Mouse (Mus musculus) MEL (cell line): ENCODE measurements at regions not wholly inside any gene's neighbourhood (a gene's known extent, or its start where the extent isn't known, plus 50 kb on each side); places are given as distances from the start of the nearest gene placed in this dataset.

Experiments
- DNase-seq: peaks from one replicate; pipeline ENCODE4 v3.0.0; 2011; ENCODE audit warnings: low read depth, low spot score
- H3K27ac ChIP-seq: 2 replicates; pipeline ENCODE4 v1.5.1; 2012; ENCODE audit warnings: low read depth, mild to moderate bottlenecking, control low read depth, low read length, moderate library complexity; ENCODE audit not compliant: control insufficient read depth
- H3K27me3 ChIP-seq, 2 experiments: fragments of 150-350 bp in 1 of 2; sonication (generic) in 1 of 2; 2 replicates each; pipeline ENCODE4 v1.6.1; 2012; ENCODE audit warnings: low read length in 2 of 2, mild to moderate bottlenecking in 2 of 2, improper control_type of control experiment in 1 of 2, moderate library complexity in 1 of 2; ENCODE audit not compliant: insufficient read depth in 2 of 2, control insufficient read depth in 1 of 2
- H3K36me3 ChIP-seq, 2 experiments: 2 replicates each; pipeline ENCODE4 v1.6.1; 2012 to 2014; ENCODE audit warnings: low read length in 2 of 2, improper control_type of control experiment in 1 of 2, inconsistent platforms in 1 of 2, mild to moderate bottlenecking in 1 of 2; ENCODE audit not compliant: insufficient read depth in 2 of 2, control insufficient read depth in 1 of 2
- H3K4me1 ChIP-seq, 2 experiments: fragments of 150-350 bp in 1 of 2; sonication (generic) in 1 of 2; 2 replicates each; pipeline ENCODE4 v1.6.1; 2012; ENCODE audit warnings: low read length in 2 of 2, improper control_type of control experiment in 1 of 2, mild to moderate bottlenecking in 1 of 2; ENCODE audit not compliant: insufficient read depth in 2 of 2, control insufficient read depth in 1 of 2
- H3K4me3 ChIP-seq, 2 experiments: fragments of 150-350 bp in 1 of 2; sonication (generic) in 1 of 2; 2 replicates each; pipeline ENCODE4 v1.5.1; 2012; ENCODE audit warnings: low read depth in 2 of 2, low read length in 2 of 2, mild to moderate bottlenecking in 2 of 2, moderate library complexity in 2 of 2, control low read depth in 1 of 2, improper control_type of control experiment in 1 of 2; ENCODE audit not compliant: control insufficient read depth in 1 of 2, insufficient read depth in 1 of 2
- H3K79me2 ChIP-seq: 2 replicates; pipeline ENCODE4 v1.6.1; 2012; ENCODE audit warnings: mild to moderate bottlenecking, low read length, moderate library complexity; ENCODE audit not compliant: control insufficient read depth, poor library complexity, insufficient read depth
- H3K9ac ChIP-seq: 2 replicates; pipeline ENCODE4 v1.6.1; 2012; ENCODE audit warnings: low read depth, mild to moderate bottlenecking, control low read depth, low read length, moderate library complexity; ENCODE audit not compliant: control insufficient read depth, poor library complexity, severe bottlenecking
- H3K9me3 ChIP-seq: fragments of 150-350 bp; sonication (generic); replicated peaks from 2 replicates; pipeline ENCODE4 v1.6.1; 2012; ENCODE audit warnings: mild to moderate bottlenecking, low read length, improper control_type of control experiment, moderate library complexity; ENCODE audit not compliant: insufficient read depth
- BHLHE40 ChIP-seq: IDR thresholded peaks from 2 replicates; pipeline ENCODE4 v1.6.1; 2012; ENCODE audit warnings: low read depth, mild to moderate bottlenecking, inconsistent platforms, low read length, improper control_type of control experiment, borderline replicate concordance
- CHD1 ChIP-seq: IDR thresholded peaks from 2 replicates; pipeline ENCODE4 v1.6.1; 2012; ENCODE audit warnings: low read depth, mild to moderate bottlenecking, inconsistent platforms, low read length, improper control_type of control experiment
- CTCF ChIP-seq, 3 experiments: IDR thresholded peaks in 2 of 3; conservative IDR thresholded peaks in 1 of 3; 2 replicates each; pipeline ENCODE4 v1.5.1; 2011 to 2012; ENCODE audit warnings: low read length in 3 of 3, low read depth in 2 of 3, mild to moderate bottlenecking in 2 of 3, improper control_type of control experiment in 1 of 3, inconsistent platforms in 1 of 3, mixed read lengths in 1 of 3, moderate library complexity in 1 of 3; ENCODE audit not compliant: control insufficient read depth in 1 of 3, insufficient read depth in 1 of 3, poor library complexity in 1 of 3, severe bottlenecking in 1 of 3
- ETS1 ChIP-seq: IDR thresholded peaks from 2 replicates; pipeline ENCODE4 v1.6.1; 2012; ENCODE audit warnings: low read depth, mild to moderate bottlenecking, inconsistent platforms, low read length, improper control_type of control experiment, moderate library complexity
- GABPA ChIP-seq: IDR thresholded peaks from 2 replicates; pipeline ENCODE4 v1.6.1; 2012; ENCODE audit warnings: low read depth, mild to moderate bottlenecking, inconsistent platforms, low read length, improper control_type of control experiment, moderate library complexity
- GATA1 ChIP-seq: IDR thresholded peaks from 2 replicates; pipeline ENCODE4 v1.6.1; 2011; ENCODE audit warnings: low read depth, low read length, improper control_type of control experiment
- MAFK ChIP-seq: IDR thresholded peaks from 2 replicates; pipeline ENCODE4 v1.6.1; 2011; ENCODE audit warnings: low read depth, mild to moderate bottlenecking, low read length, improper control_type of control experiment, borderline replicate concordance
- MAX ChIP-seq: IDR thresholded peaks from 2 replicates; pipeline ENCODE4 v1.6.1; 2011; ENCODE audit warnings: low read length, improper control_type of control experiment
- MAZ ChIP-seq: IDR thresholded peaks from 2 replicates; pipeline ENCODE4 v1.6.1; 2012; ENCODE audit warnings: low read depth, mild to moderate bottlenecking, inconsistent platforms, low read length, improper control_type of control experiment
- MEF2A ChIP-seq: IDR thresholded peaks from 2 replicates; pipeline ENCODE4 v1.6.1; 2014; ENCODE audit warnings: low read depth, mild to moderate bottlenecking, inconsistent platforms, low read length, improper control_type of control experiment; ENCODE audit not compliant: poor library complexity, insufficient replicate concordance, severe bottlenecking; ENCODE audit errors: extremely low read depth
- MXI1 ChIP-seq: IDR thresholded peaks from 2 replicates; pipeline ENCODE4 v1.6.1; 2011; ENCODE audit warnings: mild to moderate bottlenecking, low read depth, low read length, improper control_type of control experiment
- NELFE ChIP-seq: IDR thresholded peaks from 2 replicates; pipeline ENCODE4 v1.6.1; 2011; ENCODE audit warnings: low read depth, low read length, improper control_type of control experiment
- POLR2A ChIP-seq, 2 experiments: IDR thresholded peaks; 2 replicates each; pipeline ENCODE4 v1.6.1; 2011 to 2012; ENCODE audit warnings: low read length in 2 of 2, mild to moderate bottlenecking in 2 of 2, control low read depth in 1 of 2, improper control_type of control experiment in 1 of 2, low read depth in 1 of 2, moderate library complexity in 1 of 2; ENCODE audit not compliant: control insufficient read depth in 1 of 2, insufficient read depth in 1 of 2, poor library complexity in 1 of 2
- RAD21 ChIP-seq: IDR thresholded peaks from 2 replicates; pipeline ENCODE4 v1.6.1; 2011; ENCODE audit warnings: mild to moderate bottlenecking, low read depth, low read length, improper control_type of control experiment
- UBTF ChIP-seq: IDR thresholded peaks from 2 replicates; pipeline ENCODE4 v1.6.1; 2012; ENCODE audit warnings: low read depth, mild to moderate bottlenecking, inconsistent platforms, low read length, improper control_type of control experiment, moderate library complexity, borderline replicate concordance; ENCODE audit not compliant: insufficient read depth
- USF2 ChIP-seq, 2 experiments: IDR thresholded peaks; 2 replicates each; pipeline ENCODE4 v1.6.1; 2011 to 2012; ENCODE audit warnings: improper control_type of control experiment in 2 of 2, low read length in 2 of 2, borderline replicate concordance in 1 of 2, inconsistent platforms in 1 of 2, low read depth in 1 of 2, mild to moderate bottlenecking in 1 of 2; ENCODE audit not compliant: insufficient read depth in 1 of 2
- ZC3H11A ChIP-seq: IDR thresholded peaks from 2 replicates; pipeline ENCODE4 v1.6.1; 2012; ENCODE audit warnings: low read depth, mild to moderate bottlenecking, inconsistent platforms, low read length, improper control_type of control experiment

DNA sequence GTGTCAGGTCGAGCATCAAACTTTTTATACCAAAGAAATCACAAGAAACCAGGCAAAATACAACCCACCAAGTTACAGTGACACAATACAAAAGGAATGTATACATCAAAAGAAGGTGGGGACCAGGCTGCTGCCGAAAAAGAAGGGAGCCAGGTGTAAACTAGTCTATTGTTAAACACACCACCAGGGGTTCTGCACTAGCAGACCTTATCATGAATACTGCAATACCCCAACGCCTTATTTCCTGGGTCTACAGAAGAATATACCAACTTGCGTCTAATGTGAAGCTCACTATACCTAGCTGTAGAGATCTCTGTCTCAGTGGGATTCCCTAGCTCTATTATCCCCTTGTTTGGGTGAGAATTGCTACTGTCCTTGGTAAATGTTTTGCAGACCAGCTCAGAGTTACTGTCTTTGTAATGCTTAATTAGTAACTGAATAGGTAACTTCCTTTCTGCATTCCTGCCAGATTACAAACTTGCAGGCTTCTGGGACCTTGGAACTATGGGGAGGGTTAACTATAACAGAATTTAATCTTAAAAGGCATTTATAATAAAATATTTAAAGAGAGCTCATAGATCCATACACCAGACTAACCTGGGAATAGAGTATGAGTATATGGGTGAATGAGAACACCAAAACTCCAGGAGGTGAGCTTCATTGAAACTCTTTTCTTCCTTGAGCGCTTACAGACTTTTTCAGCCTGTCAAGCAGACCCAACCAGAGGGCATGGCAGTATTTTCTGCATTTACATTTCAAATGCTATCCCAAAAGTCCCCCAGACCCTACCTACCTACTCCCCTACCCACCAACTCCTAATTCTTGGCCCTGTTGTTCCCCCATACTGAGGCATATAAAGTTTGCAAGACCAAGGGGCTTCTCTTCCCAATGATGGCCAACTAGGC, 211.7 kb downstream of the Rfpl4b start:
- DNase-seq: no peak
- H3K9ac ChIP-seq: no peak overlapping the region
- H3K79me2 ChIP-seq: no peaks in the 10 kb centered on the region
- H3K4me3 ChIP-seq: no peak overlapping the region
- no peaks in the 10 kb centered on the region for H3K36me3 ChIP-seq
- no peaks in the 10 kb centered on the region for H3K4me1 ChIP-seq
- no peaks in the 10 kb centered on the region; a peak in 1 of 4 replicates for H3K27me3 ChIP-seq
- H3K27ac ChIP-seq: no peak overlapping the region
- H3K9me3 ChIP-seq: no peaks in the 10 kb centered on the region
- TF ChIP-seq USF2 (IDR thresholded peaks at IDR 0.05; ENCODE audit: borderline replicate concordance in 1 of 2, insufficient read depth in 1 of 2, low read depth in 1 of 2, low read length in 2 of 2): no peak
- TF ChIP-seq MXI1: no peak
- TF ChIP-seq BHLHE40: no peak
- TF ChIP-seq ZC3H11A: no peak
- TF ChIP-seq NELFE: no peak
- TF ChIP-seq MAX: no peak
- TF ChIP-seq MAZ: no peak
- no peak for TF ChIP-seq CHD1
- no peak for TF ChIP-seq UBTF
- TF ChIP-seq, all 39 proteins: peak for 0

DNA sequence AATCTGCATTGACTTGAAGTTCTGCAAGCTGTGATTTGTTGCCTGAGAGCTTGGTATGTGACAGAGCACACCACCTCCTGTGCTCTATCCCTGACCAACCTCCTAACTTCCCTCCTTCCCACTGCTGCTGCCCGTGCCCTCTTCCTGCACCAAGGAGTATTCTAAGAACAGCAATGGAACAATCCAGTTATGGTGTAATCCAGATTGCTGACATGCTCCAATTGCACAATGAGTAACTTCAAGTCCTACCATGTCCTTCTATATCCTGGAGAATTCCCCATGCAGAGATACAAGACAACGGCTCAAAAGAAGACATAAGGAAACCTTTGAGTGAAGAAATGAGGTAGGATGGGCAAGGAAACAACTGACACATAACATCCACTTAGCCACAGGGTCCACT, 235.5 kb downstream of the Rfpl4b start:
- no peak overlapping the region for H3K9ac ChIP-seq
- TF ChIP-seq MEF2A (no peak), MXI1 (no peak), MAFK (no peak), POLR2A (IDR thresholded peaks at IDR 0.05; ENCODE audit: control insufficient read depth in 1 of 2, insufficient read depth in 1 of 2, low read depth in 1 of 2, low read length in 2 of 2, poor library complexity in 1 of 2) (no peak), GATA1 (no peak), RAD21 (no peak), CHD1 (no peak), GABPA (no peak), ETS1 (no peak), CTCF (IDR thresholded peaks at IDR 0.05 in 2 of 3, conservative IDR thresholded peaks at IDR 0.05 in 1 of 3; ENCODE audit: control insufficient read depth in 1 of 3, insufficient read depth in 1 of 3, low read depth in 2 of 3, low read length in 3 of 3, poor library complexity in 1 of 3, severe bottlenecking in 1 of 3) (no peak)
- TF ChIP-seq, all 39 proteins: peak for 0
- Histone ChIP-seq H3K4me3 (no peak overlapping the region), H3K27me3 (no peaks in the 10 kb centered on the region), H3K36me3 (no peaks in the 10 kb centered on the region), H3K27ac (no peak overlapping the region), H3K79me2 (no peaks in the 10 kb centered on the region), H3K4me1 (no peaks in the 10 kb centered on the region), H3K9me3 (no peaks in the 10 kb centered on the region)
- no peak for DNase-seq
